Mouse (Mus musculus) ES-CJ7 (cell line): ENCODE measurements at regions not wholly inside any gene's neighbourhood (a gene's known extent, or its start where the extent isn't known, plus 50 kb on each side); places are given as distances from the start of the nearest gene placed in this dataset.
"Not testable (repeated sequence)": the region's sequence is repeated elsewhere in the genome, so short reads cannot be mapped to it uniquely, and the experiment has no call there.

Experiments
- DNase-seq: peaks from one replicate; pipeline ENCODE4 v3.0.0; 2011; ENCODE audit warnings: low read depth, low spot score

DNA sequence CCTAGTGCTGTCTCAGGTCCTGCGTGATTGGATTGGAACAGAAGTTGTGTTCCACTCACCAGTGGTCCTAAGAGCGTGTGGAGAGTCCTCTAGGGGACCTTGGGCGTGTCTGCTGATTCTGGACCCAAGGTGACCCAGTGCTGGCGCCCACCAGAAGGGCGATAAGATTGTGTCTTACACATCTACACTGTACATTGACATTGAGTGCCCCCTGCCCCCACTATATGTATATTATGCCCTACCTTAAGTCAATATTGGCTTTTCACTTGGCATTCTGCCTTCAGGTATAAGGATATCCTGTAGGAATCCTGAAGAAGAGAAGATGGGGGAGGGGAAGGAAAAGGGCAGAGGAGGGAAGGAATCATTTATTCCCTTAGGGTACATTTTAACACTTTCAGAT lies 260.2 kb upstream of the Rgs17 start:
- no peak for DNase-seq

DNA sequence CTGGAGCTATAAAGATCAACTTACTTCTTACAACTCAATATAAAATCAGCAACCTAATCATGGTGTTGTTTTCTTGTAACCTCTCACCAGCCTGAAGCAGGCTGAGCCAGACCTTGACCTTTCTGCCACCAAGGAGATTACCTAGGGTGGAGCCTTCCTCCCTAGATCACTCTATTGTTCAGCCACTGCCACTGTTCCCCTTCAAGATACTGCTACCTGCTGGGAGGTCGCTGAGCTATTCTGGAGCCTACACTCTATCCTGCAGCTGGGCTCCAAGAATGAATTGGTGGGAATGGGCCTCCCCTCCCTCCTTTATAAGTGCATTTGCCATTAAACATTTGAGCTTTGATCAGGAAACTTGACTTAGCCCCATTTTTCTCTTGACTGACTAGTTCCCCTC lies 242.1 kb upstream of the Rgs17 start:
- DNase-seq: peak; percentile 88

DNA sequence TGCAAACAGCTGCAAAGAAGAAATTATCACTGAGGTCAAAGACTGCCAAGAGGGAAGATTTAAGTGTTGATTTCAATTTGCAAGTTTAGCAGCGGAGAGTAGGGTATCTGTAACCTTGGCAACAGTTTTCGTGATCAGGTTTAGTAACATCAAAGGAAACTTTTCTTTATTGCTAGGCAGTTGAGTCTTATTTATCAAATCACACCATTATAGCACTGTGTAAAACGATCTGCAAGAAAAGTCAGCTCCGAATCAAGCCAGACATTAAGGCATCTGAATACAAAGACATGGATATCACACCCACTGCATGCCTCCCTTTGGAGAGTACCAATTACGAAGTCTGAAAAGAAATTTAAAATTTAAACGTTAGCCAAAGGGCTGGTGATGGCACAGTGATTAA lies 234.7 kb upstream of the Rgs17 start:
- no peak for DNase-seq

DNA sequence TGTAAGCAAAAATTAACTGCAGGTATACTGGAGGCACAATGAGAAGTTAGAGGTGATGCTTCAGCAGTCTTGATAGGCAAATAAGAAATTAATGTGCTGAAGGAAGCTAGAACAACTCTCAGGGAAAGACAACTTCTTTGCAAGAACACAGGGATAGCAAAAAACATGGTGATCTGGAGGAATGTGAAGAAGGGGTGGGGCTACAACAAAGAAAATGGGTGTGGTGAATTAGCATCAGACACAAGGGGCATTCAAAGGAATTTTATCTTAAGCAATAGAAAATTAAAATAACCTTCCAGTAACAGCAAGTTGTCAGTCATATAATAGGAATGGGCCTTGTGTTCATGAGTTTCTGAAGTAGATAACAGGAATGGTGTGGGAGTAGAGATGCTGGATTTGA lies 211.9 kb upstream of the Rgs17 start:
- DNase-seq: peak; percentile 59

DNA sequence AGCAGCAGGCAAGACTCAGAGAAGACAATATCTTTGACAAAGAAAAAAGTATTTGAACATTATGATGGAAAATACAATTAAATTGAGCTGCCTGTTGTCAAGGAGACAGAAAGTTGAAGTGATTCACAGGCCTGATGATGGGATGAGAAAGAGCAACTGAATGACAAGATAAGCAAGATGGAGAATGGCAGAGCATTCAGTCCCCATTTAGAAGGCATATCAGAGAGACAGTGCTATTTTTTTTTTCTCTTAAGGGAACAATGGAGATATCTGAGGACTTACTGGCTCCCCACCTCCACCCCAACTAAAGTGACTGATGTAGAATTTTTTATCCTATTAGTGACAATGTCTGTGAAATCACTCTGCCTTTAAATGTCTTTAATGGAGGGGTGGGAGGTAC lies 202.2 kb upstream of the Rgs17 start:
- not testable (repeated sequence) for DNase-seq

DNA sequence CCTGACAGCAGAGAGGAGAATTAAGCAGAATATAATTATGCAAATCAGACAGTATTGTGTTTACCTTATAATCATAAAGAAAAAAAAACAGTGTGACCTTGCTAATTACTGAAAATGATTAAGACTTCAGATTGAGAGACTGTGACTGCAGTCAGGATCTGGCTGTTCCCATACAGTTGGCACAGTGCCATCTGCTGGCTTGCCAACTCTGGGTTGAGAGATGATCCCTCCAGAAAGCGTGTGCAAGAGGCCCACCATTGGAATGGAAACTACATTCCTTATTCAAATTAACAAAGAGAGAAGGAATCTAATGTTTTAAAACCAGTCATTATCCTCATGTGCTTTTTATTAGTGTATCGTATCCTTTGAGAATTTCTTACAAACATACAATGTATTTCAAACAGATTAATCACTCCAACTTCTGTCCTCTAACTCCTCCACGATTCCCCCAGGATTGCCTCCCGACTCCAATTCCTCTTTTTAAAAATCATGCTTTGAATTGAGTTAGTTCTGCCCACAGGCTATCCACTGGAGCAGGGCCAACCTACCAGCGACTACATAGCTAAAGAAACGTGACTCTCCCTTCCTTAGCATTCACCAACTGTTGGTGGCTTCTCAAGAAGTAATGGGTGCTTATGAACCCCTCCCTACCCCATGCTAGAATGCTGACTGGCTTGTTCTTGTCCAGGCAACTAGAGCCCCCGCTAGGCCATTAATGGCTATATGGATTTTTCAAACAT lies 192.9 kb upstream of the Rgs17 start:
- DNase-seq: no peak
